Mouse (Mus musculus): ENCODE results near the gene Olfr951.

The Olfr951 gene

GRCm38 (mm10) chr9:39387110-39387509 lies at the start of gene Olfr951:
TSS of gene Olfr951 (plus strand) at chr9:39387410.
- no peak for DNase-seq (ENCODE audit: low read depth, low spot score)

- no peak for DNase-seq (ENCODE audit: low read depth, low spot score)
These were observed 39.8 kb downstream of the Olfr951 start, which contains the start of gene Olfr952 for GRCm38 (mm10) chr9:39427048-39427447. TSS of gene Olfr952 (minus strand) at chr9:39427148.
